Mouse (Mus musculus): ENCODE measurements around the gene Calml4.

DNA sequence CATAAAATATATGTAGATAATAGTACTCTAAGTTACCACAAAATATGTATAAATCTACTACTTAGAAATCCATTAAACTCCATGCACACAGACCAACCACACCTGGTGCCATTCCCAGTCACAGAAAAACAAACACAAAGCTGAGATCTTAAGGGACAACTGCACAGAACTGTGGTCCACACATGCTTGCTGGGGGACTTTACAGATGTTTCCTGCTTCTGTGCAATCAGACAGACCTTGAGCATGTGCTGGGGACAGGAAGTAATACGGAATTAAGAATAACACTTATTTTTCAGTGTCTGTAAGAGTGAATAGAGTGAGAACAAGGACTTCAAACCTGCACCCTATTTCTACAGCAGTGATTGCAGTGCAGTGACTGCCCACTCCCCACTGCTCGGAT, 63.0 kb downstream of the Calml4 start:
- TF ChIP-seq EP300 (IDR thresholded peaks at IDR 0.05; ENCODE audit: low read depth) (no peak), CTCF (IDR thresholded peaks at IDR 0.05; ENCODE audit: low read depth) (no peak)
